8 mouse cellular contexts compared by ENCODE assay signal in genomic region chr16:35982506-35982901, GRCm38 (mm10). TPM values are rescaled to one million over a fixed set of nuclear protein-coding genes. Genes with fewer than 3 reads are reported as not detected.
A peak's percentile ranks its signal among the peaks of the same experiment; 100 is the strongest.
DNase-seq lines count a peak whose midpoint lies in the region; ATAC-seq and TF ChIP-seq lines count a peak whose summit lies in the region.

No protein-coding gene starts in this region.

- TF ChIP-seq CTCF in lung, adult 2 months (IDR thresholded peaks at IDR 0.05; ENCODE audit: insufficient read depth, low read length) = no peak

- no peak for TF ChIP-seq POLR2A in lung, adult 2 months (IDR thresholded peaks at IDR 0.05; ENCODE audit: borderline replicate concordance, extremely low read depth, low read depth, low read length)

- peaks cover 3% of the 10 kb centered on the region for H3K4me1 ChIP-seq in lung, adult 2 months (ENCODE audit: control insufficient read depth, insufficient read depth, low read length)
- H3K4me1 ChIP-seq in embryonic facial prominence, embryonic 13.5 days = peaks cover 16% of the 10 kb centered on the region
- H3K4me1 ChIP-seq in intestine, embryonic 15.5 days (replicated peaks) = peaks cover 5% of the 10 kb centered on the region; the same call in 1 of the 2 replicates
- H3K4me1 ChIP-seq in neural tube, embryonic 11.5 days (ENCODE audit: control insufficient read depth, insufficient read depth, low read length) = no peaks in the 10 kb centered on the region

- H3K9me3 ChIP-seq in embryonic facial prominence, embryonic 13.5 days = peaks cover 3% of the 10 kb centered on the region; the same call in 1 of the 2 replicates
- no peaks in the 10 kb centered on the region for H3K9me3 ChIP-seq in intestine, embryonic 15.5 days
- no peaks in the 10 kb centered on the region for H3K9me3 ChIP-seq in neural tube, embryonic 11.5 days (ENCODE audit: control insufficient read depth, low read length)

- peak overlapping the region; percentile 70 for H3K4me2 ChIP-seq in embryonic facial prominence, embryonic 13.5 days
- peak overlapping the region; percentile 49 for H3K4me2 ChIP-seq in intestine, embryonic 15.5 days (replicated peaks)
- H3K4me2 ChIP-seq in neural tube, embryonic 11.5 days (ENCODE audit: low read depth) = peak overlapping the region; percentile 47

- H3K36me3 ChIP-seq in embryonic facial prominence, embryonic 13.5 days = no peaks in the 10 kb centered on the region
- H3K36me3 ChIP-seq in intestine, embryonic 15.5 days = no peaks in the 10 kb centered on the region
- no peaks in the 10 kb centered on the region for H3K36me3 ChIP-seq in neural tube, embryonic 11.5 days (ENCODE audit: control insufficient read depth, insufficient read depth, low read length)

- 0 out of 2 replicates have a peak overlapping the region, but pooled peaks have one; percentile 99 for H3K27ac ChIP-seq in embryonic facial prominence, embryonic 13.5 days
- H3K27ac ChIP-seq in intestine, embryonic 15.5 days = no peak overlapping the region
- no peak overlapping the region for H3K27ac ChIP-seq in neural tube, embryonic 11.5 days (ENCODE audit: low read depth, low read length)

- ATAC-seq in embryonic facial prominence, embryonic 13.5 days (ENCODE audit: insufficient number of reproducible peaks, insufficient read depth, low FRiP score, low TSS enrichment, low read depth) = no peak
- no peak for ATAC-seq in intestine, embryonic 15.5 days
- ATAC-seq in neural tube, embryonic 11.5 days (ENCODE audit: insufficient read depth, low FRiP score, low TSS enrichment) = no peak
- no peak for ATAC-seq in inflammation-experienced regulatory T-cells, adult 6 months

- DNase-seq in lung, adult 2 months = no peak
- DNase-seq in lung, postnatal 14 days = no peak
- DNase-seq in neural tube, embryonic 11.5 days (ENCODE audit: low spot score) = no peak
- DNase-seq in urinary bladder, adult 18-20 months (ENCODE audit: low spot score in 2 of 2) = no peak
- no peak for DNase-seq in thymus, postnatal 14 days

- H3K27me3 ChIP-seq in embryonic facial prominence, embryonic 13.5 days = no peaks in the 10 kb centered on the region
- H3K27me3 ChIP-seq in intestine, embryonic 15.5 days (replicated peaks) = no peaks in the 10 kb centered on the region
- H3K27me3 ChIP-seq in neural tube, embryonic 11.5 days (ENCODE audit: control insufficient read depth, insufficient read depth, low read length) = no peaks in the 10 kb centered on the region

- peak overlapping the region; percentile 73 for H3K4me3 ChIP-seq in lung, adult 2 months (replicated peaks; ENCODE audit: extremely low read depth, low read depth, low read length)
- peak overlapping the region; percentile 85 for H3K4me3 ChIP-seq in embryonic facial prominence, embryonic 13.5 days
- H3K4me3 ChIP-seq in intestine, embryonic 15.5 days (replicated peaks) = peak overlapping the region; percentile 88
- peak overlapping the region; percentile 61 for H3K4me3 ChIP-seq in neural tube, embryonic 11.5 days (ENCODE audit: low read depth, low read length)

- peak overlapping the region; percentile 94 for H3K9ac ChIP-seq in embryonic facial prominence, embryonic 13.5 days
- no peak overlapping the region for H3K9ac ChIP-seq in intestine, embryonic 15.5 days
- peak overlapping the region; percentile 37 for H3K9ac ChIP-seq in neural tube, embryonic 11.5 days (ENCODE audit: low read length)

- WGBS in lung, adult 2 months = 2% methylated on average over 15 of the region's 15 CpGs
- WGBS in embryonic facial prominence, embryonic 13.5 days = 3% methylated on average over 15 of the region's 15 CpGs
- WGBS in intestine, embryonic 15.5 days = 4% methylated on average over 15 of the region's 15 CpGs
- WGBS in neural tube, embryonic 11.5 days = 5% methylated on average over 15 of the region's 15 CpGs

RNA-seq across cellular contexts. Expression of gene Kpna1, which starts 4.0 kb away (rescaled TPM):
- polyA plus RNA-seq in lung, adult 2 months (2012; rRNA removed) = 4.2 and 7.4 TPM in 2 replicates
- polyA plus RNA-seq in embryonic facial prominence, embryonic 13.5 days (2015; fragmentation: Nextera tagmentation; extraction: Ambion mirVana) = 38.9 and 39.9 TPM in 2 replicates
- 34.9 and 40.2 TPM in 2 replicates for polyA plus RNA-seq in intestine, embryonic 15.5 days (2015; fragmentation: Nextera tagmentation; extraction: Ambion mirVana)
- polyA plus RNA-seq in neural tube, embryonic 11.5 days (2014; fragmentation: Nextera tagmentation; extraction: Ambion mirVana) = 89.7 and 92.5 TPM in 2 replicates
- 10 to 100 TPM; 39.8 to 41.2 (median 40.9) TPM for polyA plus RNA-seq in inflammation-experienced regulatory T-cells, adult 6 months (2017; shearing (Covaris generic))

RNA-seq across cellular contexts. Expression of gene Dtx3l, which starts 43.6 kb away (rescaled TPM):
- polyA plus RNA-seq in lung, adult 2 months (2012; rRNA removed) = 5.9 and 7.8 TPM in 2 replicates
- polyA plus RNA-seq in embryonic facial prominence, embryonic 13.5 days (2015; fragmentation: Nextera tagmentation; extraction: Ambion mirVana) = 2.1 and 3.5 TPM in 2 replicates
- 8.6 TPM in 2 replicates for polyA plus RNA-seq in intestine, embryonic 15.5 days (2015; fragmentation: Nextera tagmentation; extraction: Ambion mirVana)
- 1.9 and 3.2 TPM in 2 replicates for polyA plus RNA-seq in neural tube, embryonic 11.5 days (2014; fragmentation: Nextera tagmentation; extraction: Ambion mirVana)
- 10 to 100 TPM; 47.2 to 59.8 (median 52.9) TPM for polyA plus RNA-seq in inflammation-experienced regulatory T-cells, adult 6 months (2017; shearing (Covaris generic))

RNA-seq across cellular contexts. Expression of gene Parp9, which starts 44.2 kb away (rescaled TPM):
- 5.9 and 8.2 TPM in 2 replicates for polyA plus RNA-seq in lung, adult 2 months (2012; rRNA removed)
- 3.3 and 5.1 TPM in 2 replicates for polyA plus RNA-seq in embryonic facial prominence, embryonic 13.5 days (2015; fragmentation: Nextera tagmentation; extraction: Ambion mirVana)
- polyA plus RNA-seq in intestine, embryonic 15.5 days (2015; fragmentation: Nextera tagmentation; extraction: Ambion mirVana) = 12.0 and 14.0 TPM in 2 replicates
- 3.1 and 3.4 TPM in 2 replicates for polyA plus RNA-seq in neural tube, embryonic 11.5 days (2014; fragmentation: Nextera tagmentation; extraction: Ambion mirVana)
- polyA plus RNA-seq in inflammation-experienced regulatory T-cells, adult 6 months (2017; shearing (Covaris generic)) = 10 to 100 TPM; 62.4 to 76.7 (median 76.5) TPM

RNA-seq across cellular contexts. Expression of gene Wdr5b, which starts 58.5 kb away (rescaled TPM):
- polyA plus RNA-seq in lung, adult 2 months (2012; rRNA removed) = 1.2 and 2.5 TPM in 2 replicates
- 14.0 and 14.9 TPM in 2 replicates for polyA plus RNA-seq in embryonic facial prominence, embryonic 13.5 days (2015; fragmentation: Nextera tagmentation; extraction: Ambion mirVana)
- polyA plus RNA-seq in intestine, embryonic 15.5 days (2015; fragmentation: Nextera tagmentation; extraction: Ambion mirVana) = 7.0 and 7.8 TPM in 2 replicates
- polyA plus RNA-seq in neural tube, embryonic 11.5 days (2014; fragmentation: Nextera tagmentation; extraction: Ambion mirVana) = 10.3 and 11.7 TPM in 2 replicates
- 1 to 10 TPM; 7.2 to 9.7 (median 7.3) TPM for polyA plus RNA-seq in inflammation-experienced regulatory T-cells, adult 6 months (2017; shearing (Covaris generic))
